ENCODE assay signal across 16 mouse cellular contexts in genomic region chr17:86969582-86969981, GRCm38 (mm10). TPM values are rescaled to one million over a fixed set of nuclear protein-coding genes. Genes with fewer than 3 reads are reported as not detected.
DNase-seq lines count a peak whose midpoint lies in the region; ATAC-seq and TF ChIP-seq lines count a peak whose summit lies in the region.
"Had no signal": no experiment of that assay in that cellular context is flagged by ENCODE, and none has a peak within 500 bp of the region (broad histone marks: within the 10 kb centered on the region; RNA-seq: fewer than 3 reads in every experiment).

No protein-coding gene starts in this region.

- H3K79me2 ChIP-seq in CH12.LX (replicated peaks; ENCODE audit: control insufficient read depth, extremely low read depth, insufficient read depth, poor library complexity, severe bottlenecking) = peaks cover 9% of the 10 kb centered on the region

- 0 out of 2 replicates have a peak, but pooled peaks have one; percentile 16 for TF ChIP-seq POLR2A in CH12.LX (IDR thresholded peaks at IDR 0.05; ENCODE audit: low read depth, low read length)
- TF ChIP-seq POLR2A in kidney, adult 2 months (IDR thresholded peaks at IDR 0.05; ENCODE audit: low read depth, low read length) = no peak

- dilution Hi-C loops in CH12.LX (cut with MboI; ENCODE audit: extremely low pct_ligation_motif_present, extremely low pct_unique_long_range_greater_than_20kb, low sequenced_read_pairs) = no loop called here

- peaks cover 13% of the 10 kb centered on the region for H3K36me3 ChIP-seq in heart, embryonic 16.5 days (ENCODE audit: control insufficient read depth, insufficient read depth)
- peaks cover 45 to 81% of the 10 kb centered on the region in 2 experiments for H3K36me3 ChIP-seq in CH12.LX (replicated peaks in 1 of 2; ENCODE audit: control insufficient read depth in 1 of 2, insufficient read depth in 1 of 2, low read length in 1 of 2)
- no peaks in the 10 kb centered on the region; the same call in 1 of the 2 replicates for H3K36me3 ChIP-seq in midbrain, postnatal 0 days (ENCODE audit: insufficient read depth, low read length)
- H3K36me3 ChIP-seq in kidney, adult 2 months (ENCODE audit: control insufficient read depth, insufficient read depth, low read length) = no peaks in the 10 kb centered on the region; the same call in 1 of the 2 replicates

- WGBS in heart, embryonic 16.5 days = 72% methylated on average over 5 of the region's 5 CpGs
- WGBS in midbrain, postnatal 0 days = 48% methylated on average over 5 of the region's 5 CpGs
- WGBS in kidney, adult 2 months = 56% methylated on average over 5 of the region's 5 CpGs

- no peaks in the 10 kb centered on the region for H3K27me3 ChIP-seq in heart, embryonic 16.5 days (ENCODE audit: control insufficient read depth, insufficient read depth, low read length)
- H3K27me3 ChIP-seq in CH12.LX (replicated peaks) = no peaks in the 10 kb centered on the region
- H3K27me3 ChIP-seq in midbrain, postnatal 0 days (ENCODE audit: insufficient read depth, low read length) = no peaks in the 10 kb centered on the region
- H3K27me3 ChIP-seq in kidney, adult 2 months (replicated peaks; ENCODE audit: control insufficient read depth, insufficient read depth, low read length) = no peaks in the 10 kb centered on the region
- H3K27me3 ChIP-seq: neural tube, embryonic 13.5 days had no signal

- DNase-seq in heart, adult 9 months (ENCODE audit: low spot score in 2 of 2) = no peak
- peak; percentile 88 for DNase-seq in CH12.LX (ENCODE audit: extremely low read depth)
- peak; percentile 55 to 63 for DNase-seq in thymus, adult 18-20 months
- DNase-seq in midbrain, postnatal 0 days (ENCODE audit: low spot score) = no peak
- DNase-seq in gastrocnemius, adult 8-10 months (ENCODE audit: low spot score in 2 of 2) = no peak
- no peak for DNase-seq in kidney, adult 2 months
- DNase-seq: adrenal gland, adult 2 months had no signal

- in situ Hi-C loops in CH12.LX (cut with MboI; ENCODE audit: low pct_ligation_motif_present, low pct_unique_long_range_greater_than_20kb, low sequenced_read_pairs) = no loop called here

- peak in 1 of 2 experiments; percentile 38; a peak in 2 of 4 replicates for TF ChIP-seq CTCF in CH12.LX (conservative IDR thresholded peaks at IDR 0.05 in 1 of 2, IDR thresholded peaks at IDR 0.05 in 1 of 2; ENCODE audit: low read depth in 2 of 2, low read length in 2 of 2)
- TF ChIP-seq CTCF in midbrain, postnatal 0 days (IDR thresholded peaks at IDR 0.05) = no peak
- TF ChIP-seq CTCF in kidney, adult 2 months (conservative IDR thresholded peaks at IDR 0.05; ENCODE audit: insufficient read depth, insufficient read length, low read depth, low read length) = no peak

- TF ChIP-seq EP300 in CH12.LX (IDR thresholded peaks at IDR 0.05; ENCODE audit: low read length) = peak; percentile 80

- H3K4me1 ChIP-seq in heart, embryonic 16.5 days (ENCODE audit: control insufficient read depth, insufficient read depth, low read length) = peaks cover 48% of the 10 kb centered on the region
- peaks cover 39 to 85% of the 10 kb centered on the region in 2 experiments for H3K4me1 ChIP-seq in CH12.LX (ENCODE audit: control insufficient read depth in 1 of 2, insufficient read depth in 2 of 2)
- H3K4me1 ChIP-seq in midbrain, postnatal 0 days (ENCODE audit: insufficient read depth, low read length) = peaks cover 6% of the 10 kb centered on the region; the same call in 1 of the 2 replicates
- H3K4me1 ChIP-seq in kidney, adult 2 months (ENCODE audit: control insufficient read depth, insufficient read depth, low read length) = 0 out of 2 replicates have a peak, but pooled peaks cover 3% of the 10 kb centered on the region

- peak; percentile 14 for TF ChIP-seq RAD21 in CH12.LX (IDR thresholded peaks at IDR 0.05; ENCODE audit: low read depth, low read length)

- H3K27ac ChIP-seq in heart, embryonic 16.5 days (ENCODE audit: low read length) = peak overlapping the region; percentile 94
- H3K27ac ChIP-seq in CH12.LX (ENCODE audit: insufficient read depth, low read depth) = 0 out of 2 replicates have a peak overlapping the region, but pooled peaks have one; percentile 24
- no peak overlapping the region for H3K27ac ChIP-seq in midbrain, postnatal 0 days (ENCODE audit: low read depth, low read length)
- no peak overlapping the region for H3K27ac ChIP-seq in kidney, adult 2 months (ENCODE audit: insufficient read depth, low read depth, low read length)
- H3K27ac ChIP-seq: neural tube, embryonic 13.5 days had no signal

- no peak overlapping the region for H3K4me2 ChIP-seq in heart, embryonic 16.5 days (ENCODE audit: low read depth, low read length)
- H3K4me2 ChIP-seq in CH12.LX (ENCODE audit: insufficient read depth, low read depth, poor library complexity, severe bottlenecking) = peak overlapping the region; percentile 32
- H3K4me2 ChIP-seq in midbrain, postnatal 0 days (ENCODE audit: low read depth, low read length, poor library complexity, severe bottlenecking) = no peak overlapping the region
- H3K4me2 ChIP-seq: neural tube, embryonic 13.5 days had no signal

- no peak overlapping the region for H3K9ac ChIP-seq in heart, embryonic 16.5 days (ENCODE audit: low read length)
- no peak overlapping the region for H3K9ac ChIP-seq in CH12.LX (ENCODE audit: insufficient read depth, low read depth)
- no peak overlapping the region for H3K9ac ChIP-seq in midbrain, postnatal 0 days (replicated peaks; ENCODE audit: low read length, poor library complexity, severe bottlenecking)
- H3K9ac ChIP-seq: neural tube, embryonic 13.5 days had no signal

- no peak overlapping the region for H3K4me3 ChIP-seq in heart, embryonic 16.5 days (ENCODE audit: low read length)
- no peak overlapping the region for H3K4me3 ChIP-seq in CH12.LX (replicated peaks in 1 of 3; ENCODE audit: low read depth in 2 of 3, low read length in 2 of 3, poor library complexity in 1 of 3)
- no peak overlapping the region for H3K4me3 ChIP-seq in midbrain, postnatal 0 days (ENCODE audit: low read depth, low read length)
- no peak overlapping the region for H3K4me3 ChIP-seq in kidney, adult 2 months (ENCODE audit: insufficient read depth, low read depth, low read length)
- H3K4me3 ChIP-seq: neural tube, embryonic 13.5 days had no signal

- ATAC-seq in heart, embryonic 16.5 days (replicated peaks; ENCODE audit: extremely low read depth, insufficient read depth, low FRiP score) = no peak
- peak; percentile 72 for ATAC-seq in megakaryocyte, adult 5-6 weeks (ENCODE audit: poor library complexity, severe bottlenecking)
- ATAC-seq in midbrain, postnatal 0 days (ENCODE audit: low FRiP score) = no peak
- ATAC-seq: forebrain, embryonic 14.5 days had no signal

- H3K9me3 ChIP-seq in heart, embryonic 16.5 days (replicated peaks; ENCODE audit: control insufficient read depth, low read length) = no peaks in the 10 kb centered on the region
- H3K9me3 ChIP-seq in CH12.LX (replicated peaks; ENCODE audit: low read length) = no peaks in the 10 kb centered on the region
- no peaks in the 10 kb centered on the region for H3K9me3 ChIP-seq in midbrain, postnatal 0 days (ENCODE audit: low read length)
- H3K9me3 ChIP-seq: neural tube, embryonic 13.5 days had no signal

RNA-seq across cellular contexts. Expression of gene Rhoq, which starts 6.7 kb away (rescaled TPM):
- polyA plus RNA-seq in heart, embryonic 16.5 days (2015; fragmentation: Nextera tagmentation; extraction: Ambion mirVana) = 19.9 and 20.4 TPM in 2 replicates
- 10.7 and 18.8 TPM in 2 replicates for total RNA-seq in CH12.LX (2012; rRNA removed)
- 23.2 and 23.9 TPM in 2 replicates for total RNA-seq in CH12.LX (2014; rRNA removed)
- 22.5 and 24.4 TPM in 2 replicates for polyA plus RNA-seq in CH12.LX (2012; ENCODE audit: insufficient read length, low read depth)
- total RNA-seq in megakaryocyte, adult 5-6 weeks (2015) = 16.5 and 25.2 TPM in 2 replicates
- total RNA-seq in megakaryocyte, adult 5-6 weeks (2017) = 16.5 and 17.8 TPM in 2 replicates
- total RNA-seq in midbrain, postnatal 0 days (2014; rRNA removed) = 23.1 and 26.3 TPM in 2 replicates
- polyA plus RNA-seq in midbrain, postnatal 0 days (2015; fragmentation: Nextera tagmentation; extraction: Ambion mirVana) = 4.3 and 5.1 TPM in 2 replicates
- total RNA-seq in gastrocnemius, adult 8-10 months (2022) = 100 to 1,000 TPM; 149 to 182 (median 166) TPM
- 27.1 and 30.8 TPM in 2 replicates for polyA plus RNA-seq in kidney, adult 2 months (2012; rRNA removed)

RNA-seq across cellular contexts. Expression of gene Atp6v1e2, which starts 21.9 kb away (rescaled TPM):
- not detected in 2 replicates for polyA plus RNA-seq in heart, embryonic 16.5 days (2015; fragmentation: Nextera tagmentation; extraction: Ambion mirVana)
- total RNA-seq in CH12.LX (2012; rRNA removed) (not detected in 2 replicates), CH12.LX (2014; rRNA removed) (not detected in 2 replicates)
- not detected in 2 replicates for polyA plus RNA-seq in CH12.LX (2012; ENCODE audit: insufficient read length, low read depth)
- not detected in 2 replicates for total RNA-seq in megakaryocyte, adult 5-6 weeks (2015)
- not detected in 2 replicates for total RNA-seq in megakaryocyte, adult 5-6 weeks (2017)
- total RNA-seq in midbrain, postnatal 0 days (2014; rRNA removed) = not detected in 2 replicates
- polyA plus RNA-seq in midbrain, postnatal 0 days (2015; fragmentation: Nextera tagmentation; extraction: Ambion mirVana) = 0.33 TPM in 1 of 2 replicates, not detected in the other
- total RNA-seq in gastrocnemius, adult 8-10 months (2022) = not detected
- not detected in 2 replicates for polyA plus RNA-seq in kidney, adult 2 months (2012; rRNA removed)
- total RNA-seq: adrenal gland, adult 2 months; heart, postnatal 36 days; left cerebral cortex, postnatal 14 days had no signal
- polyA plus RNA-seq: adrenal gland, adult 2 months; forebrain, embryonic 14.5 days; kidney, embryonic 16.5 days; lung, embryonic 16.5 days; neural tube, embryonic 13.5 days; stomach, embryonic 14.5 days had no signal

RNA-seq across cellular contexts. Expression of gene Tmem247, which starts 52.4 kb away (rescaled TPM):
- not detected in 2 replicates for polyA plus RNA-seq in heart, embryonic 16.5 days (2015; fragmentation: Nextera tagmentation; extraction: Ambion mirVana)
- total RNA-seq in CH12.LX (2012; rRNA removed) (not detected in 2 replicates), CH12.LX (2014; rRNA removed) (not detected in 2 replicates)
- polyA plus RNA-seq in CH12.LX (2012; ENCODE audit: insufficient read length, low read depth) = not detected in 2 replicates
- not detected in 2 replicates for total RNA-seq in megakaryocyte, adult 5-6 weeks (2015)
- not detected in 2 replicates for total RNA-seq in megakaryocyte, adult 5-6 weeks (2017)
- total RNA-seq in midbrain, postnatal 0 days (2014; rRNA removed) = not detected in 2 replicates
- not detected in 2 replicates for polyA plus RNA-seq in midbrain, postnatal 0 days (2015; fragmentation: Nextera tagmentation; extraction: Ambion mirVana)
- total RNA-seq in gastrocnemius, adult 8-10 months (2022) = not detected
- polyA plus RNA-seq in kidney, adult 2 months (2012; rRNA removed) = not detected in 2 replicates
- total RNA-seq: adrenal gland, adult 2 months; heart, postnatal 36 days; left cerebral cortex, postnatal 14 days had no signal
- polyA plus RNA-seq: adrenal gland, adult 2 months; forebrain, embryonic 14.5 days; kidney, embryonic 16.5 days; lung, embryonic 16.5 days; neural tube, embryonic 13.5 days; stomach, embryonic 14.5 days had no signal

RNA-seq across cellular contexts. Expression of gene Pigf, which starts 55.6 kb away (rescaled TPM):
- polyA plus RNA-seq in heart, embryonic 16.5 days (2015; fragmentation: Nextera tagmentation; extraction: Ambion mirVana) = 13.7 and 14.2 TPM in 2 replicates
- total RNA-seq in CH12.LX (2012; rRNA removed) = 33.6 and 38.3 TPM in 2 replicates
- total RNA-seq in CH12.LX (2014; rRNA removed) = 70.8 and 73.0 TPM in 2 replicates
- 34.4 and 37.6 TPM in 2 replicates for polyA plus RNA-seq in CH12.LX (2012; ENCODE audit: insufficient read length, low read depth)
- total RNA-seq in megakaryocyte, adult 5-6 weeks (2015) = 21.6 and 25.4 TPM in 2 replicates
- 27.7 and 32.1 TPM in 2 replicates for total RNA-seq in megakaryocyte, adult 5-6 weeks (2017)
- 21.6 and 22.0 TPM in 2 replicates for total RNA-seq in midbrain, postnatal 0 days (2014; rRNA removed)
- polyA plus RNA-seq in midbrain, postnatal 0 days (2015; fragmentation: Nextera tagmentation; extraction: Ambion mirVana) = 29.4 and 31.3 TPM in 2 replicates
- 1 to 10 TPM in 3 of 4 experiments, under 1 TPM in 1; 0.99 to 2.6 (median 2.2) TPM for total RNA-seq in gastrocnemius, adult 8-10 months (2022)
- 8.6 and 11.7 TPM in 2 replicates for polyA plus RNA-seq in kidney, adult 2 months (2012; rRNA removed)

RNA-seq across cellular contexts. Expression of gene Cript, which starts 55.8 kb away (rescaled TPM):
- 106 and 120 TPM in 2 replicates for polyA plus RNA-seq in heart, embryonic 16.5 days (2015; fragmentation: Nextera tagmentation; extraction: Ambion mirVana)
- 18.4 and 20.4 TPM in 2 replicates for total RNA-seq in CH12.LX (2012; rRNA removed)
- total RNA-seq in CH12.LX (2014; rRNA removed) = 43.1 and 47.7 TPM in 2 replicates
- 31.4 and 34.8 TPM in 2 replicates for polyA plus RNA-seq in CH12.LX (2012; ENCODE audit: insufficient read length, low read depth)
- total RNA-seq in megakaryocyte, adult 5-6 weeks (2015) = 135 and 148 TPM in 2 replicates
- 71.6 and 93.9 TPM in 2 replicates for total RNA-seq in megakaryocyte, adult 5-6 weeks (2017)
- total RNA-seq in midbrain, postnatal 0 days (2014; rRNA removed) = 51.4 and 51.6 TPM in 2 replicates
- 194 and 199 TPM in 2 replicates for polyA plus RNA-seq in midbrain, postnatal 0 days (2015; fragmentation: Nextera tagmentation; extraction: Ambion mirVana)
- 10 to 100 TPM; 47.8 to 60.7 (median 55.5) TPM for total RNA-seq in gastrocnemius, adult 8-10 months (2022)
- polyA plus RNA-seq in kidney, adult 2 months (2012; rRNA removed) = 15.8 and 30.6 TPM in 2 replicates

Comparison
In these comparisons a context has a peak if more than half of its experiments do, and no peak if none do; other contexts are left out.
1. H3K27ac ChIP-seq: peak in heart, embryonic 16.5 days (single experiment) and CH12.LX (single experiment); none in midbrain, postnatal 0 days (single experiment) and kidney, adult 2 months (single experiment).
2. DNase-seq: peak in CH12.LX (single experiment) and thymus, adult 18-20 months (2 of 2); none in heart, adult 9 months (0 of 2), midbrain, postnatal 0 days (single experiment), gastrocnemius, adult 8-10 months (0 of 2) and kidney, adult 2 months (single experiment).